Mouse (Mus musculus) c-Kit-negative CD71-positive TER-119-positive erythroid progenitor cells, embryonic 14.5 days (primary cell): ENCODE results near the gene Robo4.

Source experiments
- DNase-seq: peaks from one replicate; pipeline ENCODE4 v3.0.0-alpha.2; 2013; ENCODE audit warnings: low read depth, low spot score

Gene Robo4

GRCm38 (mm10) chr9:37453328-37453727 lies 51.6 kb downstream of the Robo4 start:
- no peak for DNase-seq

- no peak for DNase-seq
These were observed 52.4 kb downstream of the Robo4 start for GRCm38 (mm10) chr9:37454011-37454492.

- no peak for DNase-seq
These were observed 53.3 kb downstream of the Robo4 start for GRCm38 (mm10) chr9:37454991-37455390.

GRCm38 (mm10) chr9:37455868-37456267 lies 54.2 kb downstream of the Robo4 start:
- DNase-seq, result no peak

- DNase-seq, result no peak
These were observed 54.8 kb downstream of the Robo4 start for GRCm38 (mm10) chr9:37456481-37456910.

GRCm38 (mm10) chr9:37457151-37457550 lies 55.5 kb downstream of the Robo4 start:
- no peak for DNase-seq

- DNase-seq, result no peak
These were observed 58.0 kb downstream of the Robo4 start for GRCm38 (mm10) chr9:37459665-37460042.

- DNase-seq, result no peak
These were observed 58.6 kb downstream of the Robo4 start for GRCm38 (mm10) chr9:37460043-37460960.

- DNase-seq, result no peak
These were observed 59.3 kb downstream of the Robo4 start for GRCm38 (mm10) chr9:37460961-37461340.

- DNase-seq, result no peak
These were observed 59.9 kb downstream of the Robo4 start for GRCm38 (mm10) chr9:37461571-37461970.

GRCm38 (mm10) chr9:37462764-37463163 lies 61.1 kb downstream of the Robo4 start:
- DNase-seq, result no peak
